Mouse (Mus musculus) kidney, adult 11 months (tissue): Measurements from ENCODE around the gene Rps13.
"Not testable (repeated sequence)": the region's sequence is repeated elsewhere in the genome, so short reads cannot be mapped to it uniquely, and the experiment has no call there.

Experiments used
- DNase-seq: peaks from one replicate; pipeline ENCODE4 v3.0.0; 2022

Gene Rps13

DNA sequence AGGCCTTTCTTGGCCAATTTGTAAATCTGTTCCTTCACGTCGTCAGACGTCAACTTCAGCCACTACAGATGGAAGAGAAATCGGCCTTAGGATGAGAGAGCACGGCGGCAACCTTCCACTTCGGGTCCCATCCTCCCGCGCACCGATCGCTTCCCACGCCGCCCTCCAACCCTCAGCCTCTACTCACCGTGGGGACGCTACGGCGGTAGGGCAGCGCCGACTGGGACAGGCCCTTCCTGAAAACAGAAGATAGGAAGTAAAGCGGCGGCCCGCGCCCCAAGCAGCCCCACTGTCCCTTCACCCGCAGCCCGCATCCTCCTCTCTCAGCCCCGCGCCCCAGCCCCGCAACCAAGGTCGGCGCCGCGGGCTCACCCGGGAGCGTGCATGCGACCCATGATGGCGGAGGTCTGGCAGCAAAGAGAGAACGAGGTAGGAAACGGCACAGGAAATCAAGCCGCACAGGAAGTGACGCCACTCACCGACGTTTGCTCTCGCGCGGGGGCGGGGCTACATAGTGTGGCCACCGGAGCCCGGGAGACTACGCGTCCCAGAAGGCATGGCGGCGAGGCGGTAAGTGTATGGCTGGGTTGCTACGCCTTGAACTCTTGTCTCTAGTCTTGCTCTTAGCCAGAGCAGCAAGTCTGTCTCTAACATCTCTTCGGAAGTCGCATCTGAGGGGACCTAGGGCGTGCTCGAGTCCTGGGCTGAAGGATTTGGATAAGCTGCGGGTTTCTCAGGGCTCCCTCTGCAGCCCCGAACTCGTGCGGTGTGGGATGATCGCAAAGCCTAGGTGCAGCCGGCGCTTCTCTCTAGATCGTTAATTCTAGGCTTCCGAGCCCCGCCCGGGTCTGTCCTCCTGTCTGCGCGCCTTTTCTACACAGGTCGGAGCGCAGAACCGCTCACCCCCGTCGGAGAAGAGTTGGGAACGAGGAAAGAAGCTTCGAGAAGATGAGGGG lies at the start of gene Rps13:
TSS of gene Rps13 (minus strand) at position 483 of the 956 bp plus-strand sequence.
- DNase-seq = peak; percentile 97

- DNase-seq = not testable (repeated sequence)
Observed at GRCm38 (mm10) chr7:116379181-116379580, 45.2 kb upstream of the Rps13 start.

DNA sequence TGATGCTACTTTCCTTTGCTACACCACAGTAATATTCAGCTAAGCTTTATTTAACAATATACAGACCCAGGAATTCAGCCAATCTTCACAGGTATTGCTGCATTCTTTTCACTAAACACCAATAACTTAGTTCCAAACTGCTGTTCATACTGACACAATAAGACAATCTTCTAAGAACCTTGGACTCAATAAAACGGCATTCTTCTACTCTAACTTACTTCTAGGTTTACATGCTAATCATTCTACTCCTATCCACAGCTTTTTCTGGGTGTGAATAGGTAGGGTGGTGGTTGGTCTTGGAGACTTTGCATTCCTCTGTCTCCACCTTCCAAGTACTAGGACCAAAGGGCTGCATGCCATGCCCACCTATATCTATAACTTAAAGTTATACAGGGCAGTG lies 40.3 kb upstream of the Rps13 start:
- DNase-seq = no peak

- peak; percentile 51 for DNase-seq
Observed at GRCm38 (mm10) chr7:116336226-116336625, 2.2 kb upstream of the Rps13 start.

DNA sequence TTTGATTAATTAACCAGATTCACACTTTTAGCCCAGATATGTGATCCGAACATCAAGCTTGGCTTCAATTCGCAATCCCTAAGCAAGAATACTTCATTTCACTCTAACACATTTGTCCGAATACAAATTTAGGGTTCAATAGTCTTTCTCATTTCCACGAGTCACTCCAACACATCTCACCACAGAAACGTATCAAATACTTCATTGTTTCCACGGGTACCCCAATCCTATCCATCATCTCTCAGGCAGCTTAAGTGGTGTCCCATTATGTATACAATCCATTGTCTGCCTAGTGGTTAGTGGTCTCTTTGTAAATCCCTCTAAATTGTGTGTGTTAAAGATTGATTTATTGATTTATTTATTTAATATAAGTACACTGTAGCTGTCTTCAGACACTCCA lies 1.1 kb upstream of the Rps13 start:
- no peak for DNase-seq

- no peak for DNase-seq
Observed at GRCm38 (mm10) chr7:116334669-116335038, 659 bp upstream of the Rps13 start.

- no peak for DNase-seq
Observed at GRCm38 (mm10) chr7:116331246-116331645, 2.7 kb downstream of the Rps13 start.

DNA sequence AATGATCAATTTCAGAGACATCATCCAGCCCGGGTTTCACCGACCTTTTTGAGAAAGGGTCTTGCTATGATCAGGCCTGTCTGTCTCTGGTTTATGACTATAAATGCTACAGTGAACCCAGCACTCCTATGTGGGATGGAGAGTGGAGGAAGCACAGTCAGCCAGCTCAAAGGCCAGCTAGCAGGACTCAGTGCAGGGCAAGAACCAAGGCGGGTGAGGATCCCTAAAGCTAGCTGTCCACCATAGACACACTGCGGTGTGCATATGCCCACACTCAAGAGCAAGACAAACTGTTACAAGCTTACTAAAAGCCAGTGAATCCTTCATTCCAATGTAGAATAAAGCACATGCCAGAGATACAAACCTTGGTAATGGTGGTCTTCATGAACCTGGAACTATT lies 4.1 kb downstream of the Rps13 start:
- DNase-seq = no peak

- DNase-seq = no peak
Observed at GRCm38 (mm10) chr7:116328777-116329176, 5.2 kb downstream of the Rps13 start.

- DNase-seq = no peak
Observed at GRCm38 (mm10) chr7:116327901-116328300, 6.1 kb downstream of the Rps13 start.

- DNase-seq = peak; percentile 65
Observed at GRCm38 (mm10) chr7:116323331-116323964, 10.5 kb downstream of the Rps13 start.

DNA sequence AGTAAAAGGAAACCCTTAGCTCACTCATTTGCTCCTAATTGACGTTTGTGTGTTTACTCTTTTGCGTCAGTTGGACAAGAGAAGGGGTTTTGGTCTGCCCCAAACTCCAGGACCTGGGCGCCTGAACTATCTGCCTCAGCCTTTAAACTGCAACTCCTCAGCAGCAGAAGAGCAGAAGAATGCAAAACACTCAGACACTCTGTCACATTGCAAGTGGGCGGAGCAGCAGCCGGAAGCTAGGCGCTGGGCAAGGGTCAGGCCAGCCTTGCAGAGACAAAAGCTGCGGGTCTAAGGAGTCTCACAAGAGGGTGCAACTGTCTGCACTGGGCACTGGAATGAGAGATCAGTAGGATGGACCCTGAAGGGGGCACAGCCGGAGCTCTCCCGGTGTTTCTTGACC lies 24.5 kb downstream of the Rps13 start:
- peak; percentile 87 for DNase-seq

DNA sequence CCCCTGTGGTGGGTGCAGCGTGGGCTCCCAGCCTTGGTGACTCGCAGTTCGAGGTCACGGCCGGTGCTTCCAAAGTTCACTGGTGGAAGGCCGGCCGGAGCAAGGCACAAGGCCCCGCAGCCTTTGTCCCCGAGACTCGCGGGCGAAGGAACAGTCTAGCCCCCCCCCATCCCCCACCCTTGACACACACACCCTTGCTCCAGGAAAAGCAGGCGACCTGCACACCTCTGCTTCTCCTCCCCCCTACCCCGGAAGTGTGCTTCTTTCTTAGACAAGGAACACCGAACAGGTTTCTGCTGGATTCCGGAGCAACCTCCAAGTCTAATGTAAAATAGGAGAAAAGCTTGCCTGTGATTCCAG lies 25.4 kb downstream of the Rps13 start:
- peak; percentile 78 for DNase-seq

- peak; percentile 79 for DNase-seq
Observed at GRCm38 (mm10) chr7:116307871-116308631, 25.9 kb downstream of the Rps13 start, which contains the start of gene Plekha7. Gene Plekha7, minus strand, starts transcription at chr7:116308376.

DNA sequence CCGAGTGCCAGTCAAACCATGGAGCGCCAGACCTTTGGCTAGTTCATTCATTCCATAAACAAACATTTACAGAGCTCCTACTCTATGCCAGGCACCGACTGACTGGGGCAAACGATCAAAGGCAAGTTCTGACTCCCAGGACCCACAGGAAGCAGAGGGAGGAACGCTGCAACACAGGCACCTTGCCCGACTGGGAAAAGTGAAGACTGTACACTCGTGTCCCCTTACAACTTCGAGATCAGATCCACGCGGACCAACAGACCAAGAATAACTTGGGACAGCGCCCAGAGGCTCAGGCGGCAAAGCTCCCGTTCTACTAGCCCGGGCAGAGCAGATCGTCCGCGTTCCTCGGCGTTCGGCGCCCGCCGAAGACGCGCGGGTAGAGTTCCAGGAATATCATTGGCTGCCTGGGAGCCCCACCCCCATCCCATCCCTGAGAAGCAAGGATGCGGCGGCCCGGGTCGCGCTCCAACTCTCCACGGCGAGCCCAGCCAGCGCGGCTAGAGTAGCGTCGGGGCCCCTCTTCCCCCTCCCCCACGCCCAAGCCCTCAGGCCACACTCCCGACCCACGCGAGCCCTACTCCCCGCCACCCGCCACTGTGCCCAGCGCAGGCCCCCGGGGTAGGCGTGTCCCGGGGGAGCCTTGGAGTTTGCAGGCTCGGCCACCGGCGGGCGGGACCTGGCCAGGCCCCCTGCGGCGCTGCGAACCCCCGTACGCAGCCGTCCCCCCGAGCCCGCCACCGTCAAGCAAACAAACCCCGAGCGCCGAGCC lies 26.7 kb downstream of the Rps13 start:
- DNase-seq = peak; percentile 89

DNA sequence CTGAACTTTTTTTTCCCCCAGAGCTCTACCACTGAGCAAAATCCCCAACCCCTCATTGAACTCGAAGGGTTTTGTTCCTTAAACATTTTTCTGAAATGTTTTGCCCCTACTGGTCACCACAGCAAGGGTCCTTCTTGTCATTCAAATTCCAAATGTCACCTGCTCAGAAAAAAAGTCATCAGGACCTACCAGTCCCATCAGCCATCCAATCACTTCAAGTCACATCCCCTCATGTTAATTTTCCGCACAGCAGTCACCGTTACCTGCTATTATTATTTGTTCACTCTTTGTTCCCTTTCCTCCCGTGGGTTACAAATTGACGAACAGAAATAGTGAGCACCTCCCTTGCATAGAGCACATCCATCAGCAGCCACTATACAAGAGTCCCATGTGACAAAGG lies 27.4 kb downstream of the Rps13 start:
- no peak for DNase-seq

DNA sequence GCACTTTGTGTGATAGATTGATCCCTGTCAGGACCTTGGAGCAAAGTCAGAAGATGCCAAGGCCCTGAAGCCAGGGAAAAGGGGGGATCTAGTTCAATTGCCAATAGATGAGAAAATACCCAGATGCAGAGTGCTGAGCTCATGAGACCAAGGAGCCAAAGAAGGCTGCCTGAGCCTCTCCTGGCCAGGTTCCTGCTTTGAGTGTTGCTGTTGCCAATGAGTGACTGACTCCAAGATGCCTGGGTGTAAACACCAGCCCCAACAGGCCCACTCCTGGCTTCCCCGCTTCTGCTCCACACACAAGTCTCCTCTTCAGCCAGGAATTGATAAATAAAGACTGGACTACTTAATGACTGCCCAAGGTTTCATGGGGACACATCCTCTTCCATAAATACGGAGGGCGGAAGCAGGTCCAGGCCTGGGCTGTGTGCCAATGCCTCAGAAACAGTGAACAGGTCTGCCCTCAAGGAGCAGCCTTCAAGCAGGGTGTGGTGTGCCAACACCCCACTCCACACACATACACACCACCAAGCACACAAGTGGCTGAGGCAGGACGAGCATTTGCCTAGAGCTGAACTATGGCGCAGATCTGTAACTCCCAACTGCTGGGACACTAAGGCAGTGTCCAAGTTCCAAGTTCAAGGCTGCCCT lies 32.2 kb downstream of the Rps13 start:
- no peak for DNase-seq

GRCm38 (mm10) chr7:116301144-116301543 lies 32.9 kb downstream of the Rps13 start:
- no peak for DNase-seq

- no peak for DNase-seq
Observed at GRCm38 (mm10) chr7:116298851-116299250, 35.1 kb downstream of the Rps13 start.

DNA sequence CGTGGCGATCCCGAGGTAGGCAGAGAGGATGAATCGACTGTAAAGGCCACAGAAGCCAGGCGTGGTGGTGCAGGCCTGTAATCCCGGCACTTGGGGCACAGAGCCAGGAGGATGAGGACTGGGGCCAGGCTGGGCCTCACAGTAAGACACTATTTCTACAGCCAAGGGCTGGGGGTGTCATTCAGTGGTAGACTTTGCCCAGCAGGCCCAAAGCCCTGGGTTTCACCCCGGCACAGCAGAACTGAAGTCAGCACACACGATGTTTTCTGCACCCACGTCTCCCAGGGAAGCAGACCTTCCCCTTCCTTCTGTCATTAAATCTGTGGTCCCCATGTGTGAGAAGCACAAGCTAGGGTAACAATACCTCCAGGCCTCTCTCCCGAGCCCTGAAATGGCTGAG lies 35.6 kb downstream of the Rps13 start:
- peak; percentile 77 for DNase-seq

DNA sequence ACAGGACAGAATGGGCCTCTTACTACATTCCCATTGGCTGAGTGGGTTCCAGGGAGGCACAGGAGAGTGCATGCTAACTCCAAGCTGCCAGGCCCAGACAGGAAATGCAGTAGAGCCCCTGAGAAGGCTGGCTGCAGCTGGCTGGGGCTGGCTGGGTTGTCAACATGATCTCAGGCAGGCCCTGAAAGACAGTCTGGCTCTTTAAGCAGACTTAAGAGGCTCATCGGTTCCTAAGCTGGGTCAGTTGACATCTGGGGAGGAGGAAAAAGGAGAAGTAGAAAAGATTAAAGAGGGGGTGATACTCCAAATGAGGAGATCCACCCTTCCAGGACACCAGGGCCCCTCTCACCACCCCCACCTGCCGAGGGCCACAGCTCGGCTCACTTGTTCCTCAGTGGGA lies 39.0 kb downstream of the Rps13 start:
- peak; percentile 65 for DNase-seq

- DNase-seq = peak; percentile 75
Observed at GRCm38 (mm10) chr7:116292377-116292776, 41.6 kb downstream of the Rps13 start.
